Mouse (Mus musculus) skeletal muscle tissue, adult 2 months (tissue): Measurements from ENCODE around the gene Rwdd2b.

Experiments used
- DNase-seq: peaks from one replicate; pipeline ENCODE4 v3.0.0-alpha.2; 2012; ENCODE audit warnings: low read depth, low spot score

Rwdd2b gene

DNA sequence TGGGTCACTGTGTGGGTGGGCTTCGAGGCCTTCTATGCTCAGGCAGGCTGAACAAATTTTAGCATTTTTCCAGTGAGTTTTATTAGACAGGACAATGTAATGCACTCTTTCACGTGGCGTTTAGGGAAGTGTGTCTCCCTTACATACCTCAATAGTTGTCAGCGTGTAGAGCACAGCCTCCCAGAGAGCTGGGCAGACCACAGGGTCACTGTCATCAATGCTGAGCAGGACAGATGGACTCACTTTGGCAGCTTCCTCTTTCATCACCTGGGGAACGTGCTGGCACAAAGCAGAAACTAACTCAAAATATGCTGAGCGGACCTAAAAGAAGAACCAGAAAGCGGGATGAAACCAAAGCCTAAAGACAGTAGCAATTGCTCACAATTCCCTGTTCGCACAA lies 19.7 kb downstream of the Rwdd2b start:
- no peak for DNase-seq

DNA sequence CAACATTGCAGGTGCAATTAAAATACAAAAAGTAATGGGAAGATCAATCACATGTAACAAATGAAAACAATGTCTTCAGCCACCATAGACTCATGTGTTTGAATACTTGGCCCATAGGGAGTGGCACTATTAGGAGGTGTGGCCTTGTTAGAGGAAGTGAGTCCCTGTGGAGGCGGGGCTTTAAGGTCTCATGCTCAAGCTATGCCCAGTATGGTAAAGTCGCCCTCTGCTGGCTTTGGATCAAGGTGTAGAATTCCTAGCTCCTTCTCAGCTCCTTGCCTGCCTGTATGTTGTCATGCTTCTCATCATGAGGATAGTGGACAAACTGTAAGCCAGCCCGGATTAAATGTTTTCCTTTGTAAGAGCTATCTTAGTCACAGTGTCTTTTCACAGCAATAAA lies 35.4 kb downstream of the Rwdd2b start:
- DNase-seq: no peak

- peak; percentile 19 for DNase-seq
Observed at GRCm38 (mm10) chr16:87393813-87394548, 46.4 kb downstream of the Rwdd2b start.

- no peak for DNase-seq
Observed at GRCm38 (mm10) chr16:87387444-87387977, 52.9 kb downstream of the Rwdd2b start.

DNA sequence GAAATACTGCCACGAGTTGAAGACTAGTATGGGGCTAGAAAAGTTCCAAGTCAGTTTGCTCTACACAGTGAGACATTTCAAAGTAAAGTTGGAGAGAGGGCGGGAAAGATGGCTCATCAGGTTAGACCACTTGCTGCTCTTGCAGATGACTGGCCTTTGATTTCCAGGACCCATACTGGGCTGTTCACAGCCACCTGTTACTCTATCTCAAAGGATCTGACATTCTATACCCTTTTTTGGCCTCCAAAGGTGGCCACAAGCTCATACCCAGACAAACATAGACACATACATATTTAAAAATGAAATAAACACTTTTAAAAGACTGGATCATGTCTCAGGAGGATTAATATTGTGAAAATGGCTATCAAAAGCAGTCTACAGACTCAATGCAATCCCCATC lies 56.0 kb downstream of the Rwdd2b start:
- no peak for DNase-seq
